Mouse (Mus musculus) forebrain, embryonic 16.5 days (tissue): ENCODE data around the gene Tet1. TPM values are rescaled to one million over a fixed set of nuclear protein-coding genes. Genes with fewer than 3 reads are reported as not detected.

ENCODE experiments used
- ATAC-seq: fragments of 200-750 bp; cut with Nextera tagmentation; 2 replicates; pipeline ENCODE4 v1.8.0; 2017; ENCODE audit warnings: mild to moderate bottlenecking, moderate library complexity
- H3K27ac ChIP-seq: fragments of 300-500 bp; sonication (generic); 2 replicates; pipeline ENCODE4 v1.5.1; 2014; ENCODE audit warnings: low read length, control low read depth
- H3K27me3 ChIP-seq: fragments of 300-500 bp; sonication (generic); replicated peaks from 2 replicates; pipeline ENCODE4 v1.6.1; 2014; ENCODE audit warnings: low read length; ENCODE audit not compliant: control insufficient read depth, insufficient read depth
- H3K36me3 ChIP-seq: fragments of 300-500 bp; sonication (generic); 2 replicates; pipeline ENCODE4 v1.6.1; 2014; ENCODE audit not compliant: control insufficient read depth, insufficient read depth
- H3K4me1 ChIP-seq: fragments of 300-500 bp; sonication (generic); replicated peaks from 2 replicates; pipeline ENCODE4 v1.6.1; 2014; ENCODE audit warnings: low read length; ENCODE audit not compliant: control insufficient read depth, insufficient read depth
- H3K4me2 ChIP-seq: fragments of 300-500 bp; sonication (generic); 2 replicates; pipeline ENCODE4 v1.6.1; 2014; ENCODE audit warnings: mild to moderate bottlenecking, low read length, control low read depth
- H3K4me3 ChIP-seq: fragments of 300-500 bp; sonication (generic); replicated peaks from 2 replicates; pipeline ENCODE4 v1.5.1; 2014; ENCODE audit warnings: mild to moderate bottlenecking, low read length, control low read depth
- H3K9ac ChIP-seq: fragments of 300-500 bp; sonication (generic); replicated peaks from 2 replicates; pipeline ENCODE4 v1.6.1; 2014; ENCODE audit warnings: low read depth, low read length, control low read depth
- H3K9me3 ChIP-seq: fragments of 300-500 bp; sonication (generic); 2 replicates; pipeline ENCODE4 v1.6.1; 2016; ENCODE audit warnings: low read length; ENCODE audit not compliant: control insufficient read depth
- WGBS: fragments of 180-500 bp; shearing (Covaris S2); extraction: QIAGEN DNeasy Blood & Tissue Kit; methylation state at CpG from one replicate; pipeline ENCODE4 v1.1.7; 2014; 5-methylcytosine and 5-hydroxymethylcytosine counted together
- polyA plus RNA-seq: library from polyadenylated mRNA; unstranded; fragments of >200 nt; fragmentation: Nextera tagmentation; extraction: Ambion mirVana; gene quantifications from 2 replicates; pipeline ENCODE4 v1.2.1, GENCODE M21; 2015

The Tet1 gene
- polyA plus RNA-seq, 1 experiment from 2014 or later = 41.5 TPM

GRCm38 (mm10) chr10:62895386-62895785, 13.4 kb downstream of the Tet1 start:
- Histone ChIP-seq H3K9me3 (no peaks in the 10 kb centered on the region), H3K4me2 (no peak overlapping the region), H3K36me3 (no peaks in the 10 kb centered on the region), H3K4me1 (no peaks in the 10 kb centered on the region), H3K27ac (no peak overlapping the region), H3K4me3 (no peak overlapping the region), H3K9ac (no peak overlapping the region), H3K27me3 (no peaks in the 10 kb centered on the region)
- 79% methylated on average over 6 of the region's 6 CpGs for WGBS
- ATAC-seq = no peak

DNA sequence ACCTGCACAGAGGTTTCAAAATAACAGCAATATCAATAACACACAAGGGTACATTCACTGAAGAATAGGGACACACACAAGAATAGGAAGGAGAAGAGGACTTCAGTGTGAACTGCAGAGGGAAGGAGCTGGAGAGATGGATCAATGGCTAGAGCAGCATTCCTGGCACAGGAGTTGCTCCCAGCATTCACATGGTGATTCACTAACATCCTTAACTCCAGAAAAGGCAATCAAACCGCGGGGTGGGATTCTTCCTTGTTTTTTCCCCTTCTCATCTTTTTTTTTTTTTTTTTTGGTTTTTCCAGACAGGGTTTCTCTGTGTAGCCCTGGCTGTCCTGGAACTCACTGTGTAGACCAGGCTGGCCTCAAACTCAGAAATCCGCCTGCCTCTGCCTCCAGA, 14.3 kb downstream of the Tet1 start:
- Histone ChIP-seq H3K9me3 (no peaks in the 10 kb centered on the region), H3K9ac (no peak overlapping the region), H3K27me3 (no peaks in the 10 kb centered on the region), H3K27ac (no peak overlapping the region), H3K36me3 (no peaks in the 10 kb centered on the region), H3K4me3 (no peak overlapping the region), H3K4me1 (no peaks in the 10 kb centered on the region), H3K4me2 (no peak overlapping the region)
- ATAC-seq = no peak
- WGBS = 88% methylated on average over 3 of the region's 3 CpGs

- no peak overlapping the region for H3K9ac ChIP-seq
- 63% methylated on average over 6 of the region's 6 CpGs for WGBS
- no peak overlapping the region for H3K4me2 ChIP-seq
- no peaks in the 10 kb centered on the region for H3K36me3 ChIP-seq
- no peak overlapping the region for H3K27ac ChIP-seq
- no peaks in the 10 kb centered on the region for H3K27me3 ChIP-seq
- no peak for ATAC-seq
- H3K4me3 ChIP-seq = no peak overlapping the region
- no peaks in the 10 kb centered on the region for H3K9me3 ChIP-seq
- H3K4me1 ChIP-seq = no peaks in the 10 kb centered on the region
Observed at GRCm38 (mm10) chr10:62893356-62893884, 15.4 kb downstream of the Tet1 start.

DNA sequence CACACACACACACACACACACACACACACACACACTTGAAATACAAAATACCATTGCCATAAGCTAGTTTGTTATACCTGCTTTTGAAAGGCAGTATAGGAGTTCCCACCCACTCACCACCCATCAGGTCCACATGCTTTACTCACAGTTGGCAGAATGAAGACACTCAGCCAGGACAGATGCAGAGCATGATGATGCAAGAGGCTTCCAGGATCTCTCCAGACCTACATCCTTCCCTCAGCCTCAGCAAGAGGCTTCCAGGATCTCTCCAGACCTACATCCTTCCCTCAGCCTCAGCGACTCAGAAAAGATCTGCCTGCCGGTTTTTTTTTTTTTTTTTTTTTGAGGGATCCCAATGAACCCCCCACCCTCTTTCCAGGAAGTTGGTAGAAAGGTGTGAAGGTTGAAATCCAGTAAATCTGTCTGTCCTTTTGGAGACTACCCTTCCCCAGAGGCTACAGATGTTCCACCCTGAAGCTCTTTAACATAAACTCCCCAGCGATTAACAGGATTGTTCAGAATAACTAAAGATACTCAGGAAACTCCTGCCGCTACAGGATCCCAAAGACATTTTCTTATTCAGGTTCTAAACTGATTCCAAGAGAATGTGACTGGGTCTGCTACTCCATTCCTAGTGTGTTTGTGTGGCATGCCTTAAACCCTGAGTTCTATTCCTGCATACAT, 16.1 kb downstream of the Tet1 start:
- ATAC-seq = no peak
- Histone ChIP-seq H3K27me3 (no peaks in the 10 kb centered on the region), H3K4me3 (no peak overlapping the region), H3K4me2 (no peak overlapping the region), H3K27ac (no peak overlapping the region), H3K36me3 (no peaks in the 10 kb centered on the region), H3K9me3 (no peaks in the 10 kb centered on the region), H3K4me1 (no peaks in the 10 kb centered on the region), H3K9ac (no peak overlapping the region)
- 31% methylated on average over 4 of the region's 4 CpGs for WGBS

GRCm38 (mm10) chr10:62891025-62891424, 17.8 kb downstream of the Tet1 start:
- Histone ChIP-seq H3K4me2 (no peak overlapping the region), H3K36me3 (no peaks in the 10 kb centered on the region), H3K27me3 (no peaks in the 10 kb centered on the region), H3K9ac (no peak overlapping the region), H3K4me1 (peaks cover 11% of the 10 kb centered on the region), H3K4me3 (no peak overlapping the region), H3K9me3 (no peaks in the 10 kb centered on the region), H3K27ac (no peak overlapping the region)
- 88% methylated on average over 3 of the region's 3 CpGs for WGBS
- ATAC-seq = no peak

DNA sequence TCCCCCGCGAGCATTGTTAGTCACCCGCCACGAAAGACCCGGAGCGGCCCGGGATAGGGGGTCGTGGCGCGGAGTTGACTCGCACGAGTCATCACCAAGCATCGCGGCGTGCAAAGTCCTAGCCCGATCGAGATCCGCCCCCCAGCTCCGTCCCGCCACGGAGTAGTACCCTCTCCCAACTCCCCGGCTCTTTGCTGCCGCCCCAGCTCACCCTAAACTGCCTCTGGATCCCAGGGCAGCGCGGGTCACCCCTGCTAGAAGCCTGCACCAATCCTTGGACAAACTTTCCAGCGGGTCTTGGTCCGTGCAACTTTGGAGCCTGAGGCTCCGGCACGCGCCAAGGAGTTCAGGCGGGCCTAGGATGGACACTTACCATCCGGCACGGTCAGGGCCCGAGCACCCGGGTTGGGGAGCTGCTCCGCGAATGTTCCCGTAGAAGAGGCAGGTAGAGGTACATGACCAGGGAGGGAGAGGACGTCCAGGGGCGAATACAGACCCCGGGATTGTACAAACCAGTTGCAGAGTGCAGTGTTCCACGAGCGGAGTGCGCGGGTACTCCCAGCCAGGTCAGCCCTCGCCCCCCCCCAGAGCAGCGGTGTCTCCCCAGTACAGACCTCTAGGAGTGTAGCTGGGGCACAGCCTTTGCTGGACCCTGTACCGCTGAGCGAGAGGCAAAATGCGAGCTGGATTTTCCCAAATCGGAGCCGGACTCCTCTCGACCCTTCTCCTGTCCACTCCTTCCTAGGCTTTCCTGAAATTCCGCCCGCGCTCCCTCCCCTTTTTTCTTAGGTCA, 21.8 kb downstream of the Tet1 start:
- ATAC-seq = peak; percentile 83
- WGBS = under 1% methylated on average over 56 of the region's 56 CpGs
- no peaks in the 10 kb centered on the region for H3K9me3 ChIP-seq
- H3K4me2 ChIP-seq = peak overlapping the region; percentile 82
- peak overlapping the region; percentile 54 for H3K9ac ChIP-seq
- H3K27me3 ChIP-seq = no peaks in the 10 kb centered on the region
- H3K4me3 ChIP-seq = peak overlapping the region; percentile 45
- no peak overlapping the region for H3K27ac ChIP-seq
- H3K36me3 ChIP-seq = no peaks in the 10 kb centered on the region
- peaks cover 14% of the 10 kb centered on the region for H3K4me1 ChIP-seq

GRCm38 (mm10) chr10:62885969-62886798, 22.6 kb downstream of the Tet1 start:
- peak; percentile 63 for ATAC-seq
- H3K4me3 ChIP-seq = peak overlapping the region; percentile 45
- H3K9me3 ChIP-seq = no peaks in the 10 kb centered on the region
- H3K4me2 ChIP-seq = peak overlapping the region; percentile 82
- peak overlapping the region; percentile 54 for H3K9ac ChIP-seq
- peaks cover 14% of the 10 kb centered on the region for H3K4me1 ChIP-seq
- H3K27me3 ChIP-seq = no peaks in the 10 kb centered on the region
- no peaks in the 10 kb centered on the region for H3K36me3 ChIP-seq
- under 1% methylated on average over 38 of the region's 38 CpGs for WGBS
- H3K27ac ChIP-seq = no peak overlapping the region

DNA sequence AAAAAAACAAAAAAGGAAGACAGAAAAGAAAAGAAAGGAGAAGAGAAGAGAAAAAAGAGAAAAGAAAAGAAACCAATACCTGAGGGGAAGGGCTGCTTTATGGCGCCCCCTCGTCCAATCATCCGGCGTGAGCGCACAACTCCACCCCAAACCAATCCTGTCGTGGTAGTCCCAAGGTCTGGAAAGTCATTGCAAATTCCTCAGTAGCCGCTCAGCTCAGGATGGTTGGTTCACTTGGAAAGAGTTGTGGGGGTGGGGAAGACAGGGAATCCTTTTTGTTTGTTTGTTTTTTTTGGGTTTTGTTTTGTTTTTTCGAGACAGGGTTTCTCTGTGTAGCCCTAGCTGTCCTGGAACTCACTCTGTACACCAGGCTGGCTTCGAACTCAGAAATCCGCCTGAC, 23.3 kb downstream of the Tet1 start:
- Histone ChIP-seq H3K4me3 (no peak overlapping the region), H3K27ac (no peak overlapping the region), H3K27me3 (no peaks in the 10 kb centered on the region), H3K4me2 (peak overlapping the region; percentile 82), H3K36me3 (no peaks in the 10 kb centered on the region), H3K4me1 (peaks cover 14% of the 10 kb centered on the region), H3K9ac (no peak overlapping the region), H3K9me3 (no peaks in the 10 kb centered on the region)
- no peak for ATAC-seq
- 49% methylated on average over 10 of the region's 10 CpGs for WGBS

DNA sequence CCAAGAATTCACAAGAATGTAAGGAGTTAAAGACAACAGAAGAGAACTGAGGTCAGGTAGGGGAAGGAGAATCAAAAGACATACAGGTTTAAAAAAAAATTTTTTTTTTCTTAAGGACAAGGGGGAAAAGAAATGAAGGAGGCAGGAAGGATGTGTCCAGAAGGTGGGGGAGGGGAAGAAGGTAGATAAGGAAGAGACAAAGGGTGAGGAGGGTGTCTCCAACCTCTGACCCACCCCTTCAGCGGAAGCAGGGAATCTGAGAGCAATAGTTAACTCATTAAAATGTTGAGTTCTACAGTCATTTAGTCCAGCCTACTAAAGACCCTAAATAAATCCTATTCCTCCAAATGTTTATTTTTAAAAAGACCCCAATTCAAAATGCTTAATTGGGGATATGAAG, 24.3 kb downstream of the Tet1 start:
- Histone ChIP-seq H3K36me3 (no peaks in the 10 kb centered on the region), H3K4me1 (peaks cover 14% of the 10 kb centered on the region), H3K9me3 (no peaks in the 10 kb centered on the region), H3K27ac (no peak overlapping the region), H3K9ac (no peak overlapping the region), H3K4me3 (no peak overlapping the region), H3K27me3 (no peaks in the 10 kb centered on the region), H3K4me2 (no peak overlapping the region)
- ATAC-seq = no peak
- 86% methylated on average over 1 of the region's 1 CpGs for WGBS
